Mouse (Mus musculus) gastrocnemius, postnatal 36 days (tissue): ENCODE data around the gene Pde4dip. TPM values are rescaled to one million over a fixed set of nuclear protein-coding genes. Genes with fewer than 3 reads are reported as not detected.

Experiments used
- DNase-seq, 2 experiments: peaks; one replicate each; pipeline ENCODE4 v3.0.0; 2022
- intact Hi-C: fragments of 180-260 bp; cut with DNase I; formaldehyde crosslinking; loops from one replicate; pipeline ENCODE4 v1.15.1; 2025
- total RNA-seq, 2 experiments: library from RNA; stranded (reverse); gene quantifications; 2 replicates each; pipeline ENCODE4 v1.2.3; 2021

Pde4dip gene
- total RNA-seq, 2 experiments from 2014 or later: 2,796 to 3,405 TPM

GRCm38 (mm10) chr3:97851803-97852202 is 36.7 kb downstream of the Pde4dip start:
- intact Hi-C loops: no loop called here
- no peak for DNase-seq

- intact Hi-C loops: no loop called here
- DNase-seq: no peak
These were observed 40.9 kb downstream of the Pde4dip start for GRCm38 (mm10) chr3:97847626-97848025.

DNA sequence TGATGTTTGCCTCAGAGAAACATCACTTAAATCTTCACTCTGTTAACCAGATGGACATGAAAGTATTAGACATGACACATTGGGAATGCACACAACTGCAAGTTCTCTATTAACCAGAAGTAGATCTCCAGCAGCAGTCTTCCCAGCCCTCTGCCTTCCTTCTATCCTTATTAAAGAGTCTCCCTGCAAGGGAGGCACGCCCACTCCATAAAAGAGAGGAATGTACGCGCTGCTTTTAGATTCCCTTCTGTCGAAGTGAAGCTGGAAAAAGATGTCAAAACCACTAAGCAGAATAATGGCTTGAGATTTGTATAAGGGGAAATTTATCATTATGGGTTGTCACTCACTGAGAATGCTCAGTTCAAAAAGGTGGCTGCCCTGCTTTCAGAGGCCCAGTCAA is 42.1 kb downstream of the Pde4dip start:
- no peak for DNase-seq
- intact Hi-C loops: no loop called here

DNA sequence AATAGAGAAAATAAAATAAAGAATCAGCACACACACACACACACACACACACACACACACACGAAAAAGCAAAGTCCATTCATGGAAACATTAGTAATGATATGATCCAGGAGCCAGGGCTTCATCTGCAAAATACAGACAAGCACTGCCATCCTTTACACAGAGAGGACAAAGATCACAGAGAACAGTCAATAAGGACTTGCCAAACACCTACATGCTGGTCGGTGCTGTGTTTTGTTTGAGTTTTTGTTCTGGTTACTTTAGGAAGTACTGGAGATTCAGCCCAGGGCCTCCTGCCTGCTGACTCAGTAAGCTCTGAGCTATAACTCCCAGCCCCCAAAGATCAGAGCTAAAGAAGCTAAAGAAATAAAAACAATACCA is 43.7 kb downstream of the Pde4dip start:
- intact Hi-C loops: loop anchor here (5.0 kb wide), 1 partner anchor 32 kb away; no protein-coding TSS in a partner anchor

GRCm38 (mm10) chr3:97844163-97844820 is 44.2 kb downstream of the Pde4dip start:
- no peak for DNase-seq
- intact Hi-C loops: loop anchor here (5.0 kb wide), 1 partner anchor 33 kb away; no protein-coding TSS in a partner anchor

More for the DNA sequence above, 43.7 kb downstream of the Pde4dip start:
- no peak for DNase-seq

- intact Hi-C loops: loop anchor here (5.0 kb wide), 1 partner anchor 35 kb away; no protein-coding TSS in a partner anchor
These were observed 45.9 kb downstream of the Pde4dip start for GRCm38 (mm10) chr3:97842641-97843040.

DNA sequence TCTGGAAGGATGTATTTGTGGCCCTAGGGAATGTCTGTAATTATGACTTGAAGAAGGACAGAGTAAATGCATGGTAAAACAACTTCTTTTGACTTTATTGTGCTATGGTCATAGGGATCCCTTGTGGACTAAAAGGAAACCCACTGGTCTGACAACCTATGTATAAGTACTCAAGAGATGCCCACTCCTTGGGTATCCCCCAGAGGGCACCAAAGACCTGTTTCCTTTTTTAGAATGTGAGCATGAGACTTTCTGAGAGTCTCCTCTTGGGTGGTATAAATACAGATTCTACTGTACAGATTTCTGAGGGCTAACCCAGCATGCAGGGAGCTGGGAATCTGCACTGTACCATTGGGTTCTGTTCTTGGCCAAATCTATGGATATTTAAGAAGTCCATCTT is 48.1 kb downstream of the Pde4dip start:
- DNase-seq: no peak
- intact Hi-C loops: loop anchor here (5.0 kb wide), 1 partner anchor 37 kb away; no protein-coding TSS in a partner anchor

More at GRCm38 (mm10) chr3:97842641-97843040, 45.9 kb downstream of the Pde4dip start:
- DNase-seq: no peak

DNA sequence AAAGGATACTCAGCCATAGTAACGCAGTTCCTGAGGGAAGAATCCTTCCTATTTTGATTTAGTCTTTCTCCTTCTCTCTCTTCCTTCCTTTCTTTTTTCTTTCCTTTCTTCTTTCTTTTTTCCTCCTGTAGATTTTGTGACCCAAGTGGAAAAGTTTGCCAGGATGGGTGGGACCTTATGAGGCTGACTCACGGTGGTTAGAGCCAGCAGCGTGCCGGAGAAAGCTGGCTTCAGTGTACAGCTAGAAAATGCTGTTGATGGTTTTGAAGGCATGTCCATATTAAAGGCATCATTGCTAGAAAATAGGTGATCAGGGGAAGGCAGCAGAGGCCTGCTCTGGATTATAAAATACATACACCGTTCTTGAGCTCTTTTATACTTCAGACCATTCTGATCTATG is 52.6 kb downstream of the Pde4dip start:
- intact Hi-C loops: no loop called here
- no peak for DNase-seq

- no peak for DNase-seq
- intact Hi-C loops: no loop called here
These were observed 53.9 kb downstream of the Pde4dip start for GRCm38 (mm10) chr3:97834625-97835024.

GRCm38 (mm10) chr3:97831564-97832320 is 56.8 kb downstream of the Pde4dip start:
- intact Hi-C loops: no loop called here
- no peak for DNase-seq

GRCm38 (mm10) chr3:97830622-97831021 is 57.9 kb downstream of the Pde4dip start:
- intact Hi-C loops: no loop called here
- no peak for DNase-seq

- intact Hi-C loops: no loop called here
- no peak for DNase-seq
These were observed 58.4 kb downstream of the Pde4dip start for GRCm38 (mm10) chr3:97830122-97830521.

DNA sequence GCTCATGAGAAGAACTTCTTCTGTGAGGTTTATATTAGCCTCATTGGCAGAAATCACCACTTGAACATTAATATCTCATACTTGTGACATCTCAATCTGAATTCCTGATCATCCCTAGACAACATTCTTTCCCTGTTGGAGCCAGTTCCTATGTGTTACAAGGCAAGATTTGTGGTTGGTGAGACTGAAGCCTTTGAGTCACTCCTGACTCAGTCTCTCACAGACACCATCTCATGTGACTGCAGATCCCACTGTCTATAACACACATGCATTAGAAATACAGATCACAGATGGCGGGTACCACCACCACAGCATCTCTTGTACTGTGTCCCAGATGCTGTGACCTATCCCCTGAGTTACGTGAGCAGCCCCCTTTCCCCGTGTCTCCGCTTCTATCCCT is 60.2 kb downstream of the Pde4dip start:
- DNase-seq: no peak
- intact Hi-C loops: loop anchor here (5.0 kb wide), 1 partner anchor 39 kb away; no protein-coding TSS in a partner anchor

DNA sequence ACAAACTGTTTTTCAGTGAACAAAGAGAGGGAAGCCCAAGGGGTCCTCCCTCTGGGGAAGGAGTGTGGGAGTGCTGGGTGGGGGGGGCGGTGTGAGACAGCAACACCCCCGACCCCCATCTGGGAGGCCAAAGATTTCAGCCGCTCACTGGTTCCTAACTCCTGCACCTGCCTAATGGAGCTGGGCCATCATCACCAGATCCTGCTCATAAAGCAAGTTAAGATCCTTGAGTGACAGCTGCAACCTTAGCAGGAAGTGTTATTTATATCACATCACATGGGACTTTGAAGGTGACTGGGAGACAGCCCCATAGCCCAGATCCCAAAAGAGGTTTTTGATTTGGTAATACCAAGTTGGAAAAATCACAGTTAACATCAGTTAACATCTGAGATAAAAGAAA is 63.3 kb downstream of the Pde4dip start:
- peak in 1 of 2 experiments; percentile 21 for DNase-seq
- intact Hi-C loops: loop anchor here (5.0 kb wide), 1 partner anchor 42 kb away; no protein-coding TSS in a partner anchor

DNA sequence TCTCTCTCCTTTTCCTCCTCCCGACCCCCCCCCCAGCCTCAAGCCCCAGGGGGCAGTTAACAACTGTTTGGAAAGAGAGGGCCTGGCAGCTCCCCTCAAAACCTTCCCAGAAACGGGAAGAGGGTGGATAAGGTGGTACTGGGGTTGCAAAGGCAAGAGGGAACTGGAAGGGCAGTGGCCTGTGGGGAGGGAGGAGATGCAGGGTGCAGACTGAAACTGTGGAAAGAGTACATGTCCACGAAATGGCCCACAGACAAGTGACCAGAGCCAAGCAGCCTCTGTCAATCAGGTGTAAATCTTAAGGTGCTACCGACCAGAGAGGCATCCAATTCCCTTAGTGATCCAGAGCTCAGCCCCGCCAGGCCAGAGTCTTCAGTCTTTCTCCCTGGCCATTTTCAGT is 63.8 kb downstream of the Pde4dip start:
- intact Hi-C loops: loop anchor here (5.0 kb wide), 1 partner anchor 43 kb away; no protein-coding TSS in a partner anchor
- DNase-seq: peak in 1 of 2 experiments; percentile 45

GRCm38 (mm10) chr3:97824011-97824711 is 64.3 kb downstream of the Pde4dip start:
- peak; percentile 36 to 51 for DNase-seq
- intact Hi-C loops: no loop called here

GRCm38 (mm10) chr3:97823438-97823837 is 65.1 kb downstream of the Pde4dip start:
- peak in 1 of 2 experiments; percentile 39 for DNase-seq
- intact Hi-C loops: no loop called here

GRCm38 (mm10) chr3:97819050-97819449 is 69.5 kb downstream of the Pde4dip start:
- no peak for DNase-seq
- intact Hi-C loops: no loop called here

DNA sequence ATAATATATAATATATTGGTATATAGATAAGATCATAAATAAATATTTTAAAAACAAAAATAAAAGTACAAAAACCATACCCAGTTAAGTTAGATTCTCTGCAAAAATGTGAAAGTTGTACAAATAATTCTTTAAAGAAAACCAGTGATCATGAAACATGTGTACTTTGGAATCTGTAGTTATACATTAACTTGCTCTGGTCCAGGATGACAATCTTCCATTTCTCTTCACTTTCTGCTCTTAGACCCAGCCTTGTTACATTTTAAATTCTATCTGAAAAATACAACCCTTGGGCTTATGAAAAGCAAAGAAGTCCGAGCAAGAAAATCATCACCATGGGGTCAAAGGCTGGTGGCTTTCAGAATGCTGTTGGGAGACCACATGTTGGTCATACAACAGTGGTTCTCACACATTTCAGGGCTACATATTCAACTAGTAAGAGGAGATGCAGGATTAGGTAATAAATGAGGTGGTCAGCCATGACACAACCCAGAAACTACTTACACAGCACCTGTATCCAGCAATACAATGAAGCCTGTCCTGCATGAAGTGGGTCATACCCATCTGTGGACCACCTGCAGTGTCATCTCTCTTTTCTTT is 70.0 kb downstream of the Pde4dip start:
- intact Hi-C loops: no loop called here
- no peak for DNase-seq

DNA sequence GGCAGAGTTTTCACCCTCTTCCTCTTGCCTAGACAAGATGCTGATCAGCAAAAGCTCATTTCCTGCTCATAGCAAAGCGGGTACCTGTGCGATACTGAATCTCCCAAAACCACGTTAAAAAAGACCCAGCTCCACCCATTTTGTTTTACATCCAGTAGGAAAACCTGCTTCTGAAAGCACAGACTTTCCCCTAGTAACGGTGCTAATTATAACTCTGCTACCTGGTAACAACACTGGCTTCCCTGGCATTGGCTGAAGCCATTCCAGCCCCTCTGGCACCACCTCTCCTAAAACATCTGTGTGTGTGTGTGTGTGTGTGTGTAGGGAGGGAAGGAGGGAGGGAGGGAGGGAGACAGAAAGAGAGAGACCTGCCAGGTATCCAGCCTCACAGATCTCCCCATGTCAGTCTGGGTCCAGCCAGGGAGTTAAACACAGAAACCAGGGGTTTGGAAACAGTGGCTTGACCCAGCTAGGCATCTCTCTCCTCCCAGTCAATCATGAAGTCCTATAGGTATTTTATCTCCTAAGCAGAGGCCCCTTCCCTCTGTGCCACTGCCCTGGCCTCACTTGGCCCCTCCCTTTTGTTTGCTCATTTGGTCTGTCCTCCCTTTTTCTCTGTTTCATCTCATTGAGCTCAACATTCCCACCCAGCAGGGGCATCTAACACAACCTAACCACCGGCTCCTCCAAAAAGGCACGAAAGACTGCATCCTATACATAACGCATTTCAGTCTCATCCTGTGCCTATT is 76.7 kb downstream of the Pde4dip start:
- intact Hi-C loops: no loop called here
- DNase-seq: no peak
